Mouse (Mus musculus): ENCODE results near the gene Tmem234.
"Not testable (repeated sequence)": the region's sequence is repeated elsewhere in the genome, so short reads cannot be mapped to it uniquely, and the experiment has no call there.

The Tmem234 gene

GRCm38 (mm10) chr4:129600233-129601158 lies at the start of gene Tmem234, which contains the start of gene Eif3i:
TSS of gene Tmem234 (plus strand) at chr4:129600668.
TSS of gene Eif3i (minus strand) at chr4:129600648.
- DNase-seq = peak; percentile 92

GRCm38 (mm10) chr4:129554512-129554911 lies 46.0 kb upstream of the Tmem234 start:
- not testable (repeated sequence) for DNase-seq

DNA sequence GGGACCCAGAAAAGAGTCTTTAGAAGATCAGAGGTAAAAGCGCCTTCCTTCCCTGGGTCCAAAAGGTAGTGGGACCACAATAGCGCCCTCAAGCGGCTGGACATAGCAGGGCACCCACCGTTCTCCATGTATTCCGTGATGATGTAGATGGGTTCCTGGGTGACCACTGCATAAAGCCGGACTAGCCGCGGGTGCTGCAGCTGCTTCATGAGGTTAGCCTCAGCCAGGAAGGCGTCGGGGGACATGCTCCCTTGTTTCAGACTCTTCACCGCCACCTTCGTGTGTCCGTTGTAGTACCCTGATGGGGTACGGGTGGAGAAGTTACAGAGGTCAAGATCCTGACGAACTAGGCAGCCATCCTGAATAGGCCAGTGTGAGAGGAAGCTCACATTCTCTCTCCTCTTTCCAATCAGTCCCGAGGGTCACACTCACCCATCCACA lies 45.0 kb upstream of the Tmem234 start:
- DNase-seq = peak; percentile 66

DNA sequence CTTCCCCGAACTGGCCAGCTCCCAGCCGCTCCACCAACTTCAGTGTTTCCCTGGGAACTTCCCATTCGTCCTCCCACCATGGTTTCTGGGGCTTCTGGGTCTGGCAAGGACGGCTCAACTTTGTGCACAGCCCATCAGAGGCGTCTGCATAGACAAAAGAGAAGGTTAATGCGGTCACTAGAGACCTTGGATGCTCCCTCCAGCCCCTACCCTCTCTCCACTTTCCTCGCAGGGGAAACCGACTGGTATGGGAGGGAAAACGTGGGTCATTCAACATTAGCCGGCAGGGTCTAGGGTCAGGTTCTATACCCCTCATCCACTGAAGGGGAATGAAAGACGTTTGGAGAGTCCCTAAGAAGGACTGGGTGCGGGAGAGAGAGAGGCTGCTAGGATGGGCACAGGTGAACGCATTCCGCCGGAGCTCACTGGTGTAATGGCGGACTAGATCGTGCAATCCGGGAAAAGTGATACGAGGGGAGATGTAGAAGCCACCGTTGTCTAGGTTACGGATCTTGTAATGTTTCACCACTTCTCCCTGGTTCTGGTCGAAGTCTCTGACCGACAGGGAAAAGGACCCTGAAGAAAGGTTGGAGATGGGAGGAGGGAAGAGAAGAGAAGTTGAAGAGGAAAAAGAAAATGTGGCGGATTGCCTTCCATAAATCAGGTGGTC lies 44.5 kb upstream of the Tmem234 start:
- no peak for DNase-seq

- peak; percentile 91 for DNase-seq
Measured at GRCm38 (mm10) chr4:129556532-129557223, 43.8 kb upstream of the Tmem234 start.

- no peak for DNase-seq
Measured at GRCm38 (mm10) chr4:129557256-129557808, 43.1 kb upstream of the Tmem234 start.

GRCm38 (mm10) chr4:129558321-129558955 lies 42.0 kb upstream of the Tmem234 start:
- DNase-seq = no peak

DNA sequence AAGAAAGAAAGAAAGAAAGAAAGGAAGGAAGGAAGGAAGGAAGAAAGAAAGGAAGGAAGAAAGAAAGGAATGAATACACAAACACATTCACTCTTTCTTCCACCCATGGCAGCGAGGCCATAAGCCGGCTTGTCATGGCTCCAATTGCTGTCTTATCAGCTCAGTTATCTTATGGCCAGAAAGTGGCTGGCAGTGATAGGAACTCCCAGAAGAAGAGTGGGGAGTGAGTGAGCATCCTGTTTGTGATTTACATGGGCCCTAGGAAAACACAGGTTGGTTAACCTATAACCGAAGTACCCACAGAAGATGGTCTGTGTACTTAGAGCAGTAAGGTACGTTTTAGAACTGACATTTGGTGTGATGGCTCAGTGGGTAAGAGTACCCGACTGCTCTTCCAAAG lies 39.3 kb upstream of the Tmem234 start:
- DNase-seq = no peak

- DNase-seq = no peak
Measured at GRCm38 (mm10) chr4:129563718-129564117, 36.8 kb upstream of the Tmem234 start.

GRCm38 (mm10) chr4:129565139-129565538 lies 35.3 kb upstream of the Tmem234 start:
- no peak for DNase-seq

DNA sequence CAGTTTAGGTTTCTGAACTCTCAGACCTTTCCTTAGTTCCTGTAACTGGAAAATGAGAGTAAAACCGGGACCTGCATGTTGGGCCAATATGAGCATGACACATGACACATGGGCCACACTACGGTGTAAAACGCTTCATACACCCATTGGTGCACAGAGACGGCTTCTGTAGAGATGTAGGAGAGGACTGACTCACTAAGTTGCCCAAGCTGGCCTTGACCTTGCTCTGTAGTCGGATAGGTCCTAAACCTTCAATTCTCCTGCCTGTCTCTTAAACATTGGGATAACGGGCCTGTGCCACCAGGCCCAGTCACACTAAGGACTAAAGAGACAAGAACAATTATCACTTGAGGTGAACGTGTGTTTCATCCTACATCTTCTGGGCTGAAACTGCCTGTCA lies 32.1 kb upstream of the Tmem234 start:
- no peak for DNase-seq

- no peak for DNase-seq
Measured at GRCm38 (mm10) chr4:129570028-129570427, 30.4 kb upstream of the Tmem234 start.

- DNase-seq = no peak
Measured at GRCm38 (mm10) chr4:129571551-129572084, 28.9 kb upstream of the Tmem234 start.

GRCm38 (mm10) chr4:129572236-129573092 lies 28.0 kb upstream of the Tmem234 start:
- no peak for DNase-seq

GRCm38 (mm10) chr4:129573093-129573370 lies 27.4 kb upstream of the Tmem234 start:
- DNase-seq = no peak

DNA sequence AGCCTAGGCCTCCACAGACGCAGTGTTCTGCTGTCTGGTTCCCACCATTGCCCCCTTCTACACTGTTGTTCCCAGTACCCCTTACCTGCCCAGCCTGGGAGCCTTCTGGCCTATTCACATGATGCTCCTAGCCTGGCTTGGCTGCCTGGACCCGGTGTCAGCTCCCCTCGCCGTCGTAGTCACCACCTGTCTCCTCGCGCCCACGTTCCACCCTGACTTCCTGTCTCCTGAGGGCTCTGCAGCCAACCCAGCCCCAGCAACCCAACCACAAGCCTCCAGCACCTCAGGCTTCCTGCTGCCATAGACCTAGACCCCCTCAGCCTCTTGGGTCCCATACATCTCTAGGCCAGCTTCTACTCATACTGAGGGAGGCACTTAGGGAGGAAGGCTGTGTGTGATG lies 27.0 kb upstream of the Tmem234 start, which contains the start of gene Lck:
Gene Lck (minus strand): TSS at position 212 of the 400 bp plus-strand sequence.
- no peak for DNase-seq

DNA sequence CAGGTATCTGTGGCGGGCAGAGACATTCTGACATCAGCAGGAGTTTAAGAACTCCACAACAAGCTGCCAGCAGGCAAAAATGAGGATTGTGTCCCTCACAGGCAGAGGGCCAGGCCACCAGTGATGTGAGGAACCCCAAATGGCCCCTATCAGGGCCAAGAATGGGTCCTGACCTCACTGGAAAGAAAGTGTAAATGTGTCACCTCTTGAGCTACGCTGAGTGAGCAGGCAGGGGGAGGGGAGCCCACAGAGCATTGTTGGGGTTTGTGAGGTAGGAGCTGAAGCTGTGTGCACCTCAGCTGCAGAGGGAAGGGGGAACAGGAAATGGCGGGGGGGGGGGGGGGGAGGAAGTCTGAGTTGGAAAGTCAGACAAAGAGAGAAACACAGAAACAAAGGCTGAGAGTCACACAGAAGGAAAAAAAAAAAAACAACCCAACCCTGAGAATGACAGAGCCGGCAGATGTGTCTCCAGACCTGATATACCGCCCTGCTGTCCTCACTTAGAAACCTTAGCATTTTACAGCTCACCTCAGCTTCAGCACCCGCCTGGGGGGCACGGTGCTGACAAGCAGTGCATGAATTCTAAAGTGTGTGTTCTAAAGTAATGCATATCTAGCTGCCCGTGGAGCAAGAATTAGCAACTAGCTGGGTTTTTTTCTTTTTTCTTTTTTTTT lies 25.2 kb upstream of the Tmem234 start:
- DNase-seq = no peak

DNA sequence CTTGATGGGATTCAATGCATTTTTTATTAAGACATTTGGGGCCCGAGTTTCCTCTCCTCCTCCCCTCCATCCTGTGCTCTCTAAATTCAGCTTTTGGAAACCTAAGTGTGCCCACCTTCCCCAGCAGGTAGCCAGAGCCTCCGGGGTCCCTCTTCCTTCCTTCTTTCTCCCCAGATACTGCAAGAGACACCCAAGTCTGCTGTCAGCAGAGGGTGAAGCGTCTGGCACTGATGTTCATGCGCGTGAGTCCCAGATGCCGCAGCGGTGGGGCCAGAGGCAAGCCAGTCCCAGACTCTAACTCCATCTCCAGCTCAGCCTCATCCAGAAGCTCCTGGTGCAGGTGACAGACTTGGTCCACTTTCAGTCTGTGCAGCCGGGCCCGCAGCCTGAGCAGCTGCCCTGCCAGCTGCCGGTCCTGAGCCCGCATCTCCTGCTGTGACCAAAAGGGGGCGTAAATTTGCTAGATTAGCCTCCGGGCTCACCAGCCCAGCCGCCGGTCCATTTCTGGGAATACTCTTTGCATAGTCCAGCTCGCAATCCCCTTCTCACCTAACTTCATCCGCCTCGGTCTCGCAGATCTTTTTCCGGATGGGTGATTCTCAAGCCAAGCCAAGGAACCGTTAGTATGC lies 23.5 kb upstream of the Tmem234 start:
- DNase-seq = peak; percentile 91

- no peak for DNase-seq
Measured at GRCm38 (mm10) chr4:129577688-129578087, 22.8 kb upstream of the Tmem234 start.

DNA sequence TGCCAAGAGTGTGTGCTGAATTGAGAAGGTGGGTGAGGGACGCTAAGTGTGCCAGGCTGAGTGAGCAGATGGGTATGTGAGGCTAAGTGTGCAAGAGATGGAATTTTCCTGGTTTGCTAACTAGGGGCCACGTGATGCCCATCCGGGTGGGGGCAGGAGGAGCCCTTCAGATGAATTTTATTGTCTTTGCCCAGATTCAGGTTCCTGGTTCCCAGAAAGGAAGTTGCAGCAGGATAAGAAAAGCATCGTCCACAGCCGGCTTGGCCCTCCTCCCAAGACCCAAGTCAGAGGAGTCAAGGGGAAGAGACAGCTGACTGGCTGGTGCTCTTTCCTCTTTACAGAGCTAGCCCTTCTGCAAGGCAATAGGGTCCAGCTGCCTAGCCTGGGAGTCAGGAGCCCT lies 22.0 kb upstream of the Tmem234 start, which contains the start of gene Fam167b:
Gene Fam167b (minus strand): TSS at position 84 of the 400 bp plus-strand sequence.
- DNase-seq = no peak
